Mouse (Mus musculus) gastrocnemius, postnatal 14 days (tissue): ENCODE measurements around the gene Rtn4rl1. TPM values are rescaled to one million over a fixed set of nuclear protein-coding genes. Genes with fewer than 3 reads are reported as not detected.

ENCODE experiments used
- DNase-seq: peaks from one replicate; pipeline ENCODE4 v3.0.0; 2021; ENCODE audit warnings: mixed read lengths
- intact Hi-C: fragments of 180-260 bp; cut with DNase I; formaldehyde crosslinking; loops from one replicate; pipeline ENCODE4 v1.15.1; 2025; ENCODE audit warnings: low total_unique reads
- total RNA-seq, 2 experiments: library from RNA; stranded (reverse); gene quantifications; 2 replicates each; pipeline ENCODE4 v1.2.3; 2021

Rtn4rl1 gene
- total RNA-seq, 2 experiments from 2014 or later, result 2.1 to 3.0 TPM

- intact Hi-C loops, result no loop called here
- peak; percentile 90 for DNase-seq
These were observed 14.8 kb upstream of the Rtn4rl1 start, which contains the start of gene Ovca2 for GRCm38 (mm10) chr11:75178672-75179208. Gene Ovca2, minus strand, starts transcription at chr11:75178835.

- DNase-seq, result no peak
- intact Hi-C loops, result no loop called here
These were observed 9.5 kb upstream of the Rtn4rl1 start for GRCm38 (mm10) chr11:75183917-75184570.

GRCm38 (mm10) chr11:75184573-75184972 is 9.0 kb upstream of the Rtn4rl1 start:
- no peak for DNase-seq
- intact Hi-C loops, result no loop called here

GRCm38 (mm10) chr11:75184986-75185385 is 8.6 kb upstream of the Rtn4rl1 start:
- no peak for DNase-seq
- intact Hi-C loops, result no loop called here

GRCm38 (mm10) chr11:75189713-75190370 is 3.7 kb upstream of the Rtn4rl1 start:
- no peak for DNase-seq
- intact Hi-C loops, result loop anchor here (5.0 kb wide), 2 partner anchors 42 to 102 kb away; no protein-coding TSS in a partner anchor

GRCm38 (mm10) chr11:75190371-75190724 is 3.2 kb upstream of the Rtn4rl1 start:
- peak; percentile 83 for DNase-seq
- intact Hi-C loops, result loop anchor here (5.0 kb wide), 2 partner anchors 42 to 102 kb away; no protein-coding TSS in a partner anchor

GRCm38 (mm10) chr11:75190905-75191441 is 2.6 kb upstream of the Rtn4rl1 start, which contains the start of gene Dph1:
Gene Dph1, minus strand, starts transcription at chr11:75191241.
- DNase-seq, result no peak
- intact Hi-C loops, result loop anchor here (5.0 kb wide), 2 partner anchors 41 to 101 kb away; no protein-coding TSS in a partner anchor

- intact Hi-C loops, result loop anchor here (5.0 kb wide), 2 partner anchors 40 to 100 kb away; no protein-coding TSS in a partner anchor
- DNase-seq, result no peak
These were observed 1.7 kb upstream of the Rtn4rl1 start for GRCm38 (mm10) chr11:75191841-75192240.

GRCm38 (mm10) chr11:75192336-75193214 is 1.0 kb upstream of the Rtn4rl1 start:
- intact Hi-C loops, result loop anchor here (5.0 kb wide), 2 partner anchors 40 to 100 kb away; no protein-coding TSS in a partner anchor

GRCm38 (mm10) chr11:75194121-75194849 is 702 bp downstream of the Rtn4rl1 start:
- intact Hi-C loops, result loop anchor here (5.0 kb wide), 2 partner anchors 38 to 98 kb away; no protein-coding TSS in a partner anchor
- DNase-seq, result no peak

More at GRCm38 (mm10) chr11:75192336-75193214, 1.0 kb upstream of the Rtn4rl1 start:
- DNase-seq, result peak; percentile 84

- intact Hi-C loops, result loop anchor here (5.0 kb wide), 2 partner anchors 37 to 97 kb away; no protein-coding TSS in a partner anchor
- DNase-seq, result peak; percentile 35
These were observed 1.4 kb downstream of the Rtn4rl1 start for GRCm38 (mm10) chr11:75194850-75195461.

GRCm38 (mm10) chr11:75196131-75196530 is 2.5 kb downstream of the Rtn4rl1 start:
- intact Hi-C loops, result no loop called here
- DNase-seq, result no peak

GRCm38 (mm10) chr11:75197956-75198355 is 4.4 kb downstream of the Rtn4rl1 start:
- DNase-seq, result no peak
- intact Hi-C loops, result no loop called here

GRCm38 (mm10) chr11:75198792-75199191 is 5.2 kb downstream of the Rtn4rl1 start:
- no peak for DNase-seq
- intact Hi-C loops, result no loop called here

- DNase-seq, result no peak
- intact Hi-C loops, result no loop called here
These were observed 6.4 kb downstream of the Rtn4rl1 start for GRCm38 (mm10) chr11:75199951-75200350.

GRCm38 (mm10) chr11:75200935-75201334 is 7.4 kb downstream of the Rtn4rl1 start:
- no peak for DNase-seq
- intact Hi-C loops, result no loop called here

GRCm38 (mm10) chr11:75201721-75202120 is 8.1 kb downstream of the Rtn4rl1 start:
- intact Hi-C loops, result no loop called here
- no peak for DNase-seq

- intact Hi-C loops, result no loop called here
- DNase-seq, result no peak
These were observed 10.3 kb downstream of the Rtn4rl1 start for GRCm38 (mm10) chr11:75203926-75204325.
